Mouse (Mus musculus): ENCODE measurements at regions not wholly inside any gene's neighbourhood (a gene's known extent, or its start where the extent isn't known, plus 50 kb on each side); places are given as distances from the start of the nearest gene placed in this dataset.

- DNase-seq (ENCODE audit: low spot score) (no peak), ATAC-seq (no peak)
- H3K4me1 ChIP-seq (ENCODE audit: control insufficient read depth, insufficient read depth, low read length): no peaks in the 10 kb centered on the region
- no peak overlapping the region for H3K4me3 ChIP-seq (ENCODE audit: low read depth, low read length)
- 92% methylated on average over 5 of the region's 5 CpGs for WGBS
- no peaks in the 10 kb centered on the region for H3K27me3 ChIP-seq (replicated peaks; ENCODE audit: control insufficient read depth, insufficient read depth, low read length)
- H3K4me2 ChIP-seq (ENCODE audit: low read length): no peak overlapping the region
- H3K36me3 ChIP-seq (ENCODE audit: control insufficient read depth, insufficient read depth, low read length): no peaks in the 10 kb centered on the region
- no peaks in the 10 kb centered on the region for H3K9me3 ChIP-seq (replicated peaks; ENCODE audit: control insufficient read depth, low read length)
- no peak overlapping the region for H3K27ac ChIP-seq (ENCODE audit: low read depth, low read length)
- H3K9ac ChIP-seq (ENCODE audit: low read length): no peak overlapping the region
Observed at GRCm38 (mm10) chr13:37632835-37633440, 145.3 kb upstream of the Rreb1 start.

- Histone ChIP-seq H3K27me3 (replicated peaks; ENCODE audit: control insufficient read depth, insufficient read depth, low read length) (no peaks in the 10 kb centered on the region), H3K36me3 (ENCODE audit: control insufficient read depth, insufficient read depth, low read length) (no peaks in the 10 kb centered on the region), H3K4me1 (ENCODE audit: control insufficient read depth, insufficient read depth, low read length) (no peaks in the 10 kb centered on the region), H3K9me3 (replicated peaks; ENCODE audit: control insufficient read depth, low read length) (no peaks in the 10 kb centered on the region), H3K27ac (ENCODE audit: low read depth, low read length) (no peak overlapping the region), H3K9ac (ENCODE audit: low read length) (no peak overlapping the region), H3K4me2 (ENCODE audit: low read length) (no peak overlapping the region), H3K4me3 (ENCODE audit: low read depth, low read length) (no peak overlapping the region)
- ATAC-seq (no peak), DNase-seq (ENCODE audit: low spot score) (no peak)
- WGBS: 80% methylated on average over 4 of the region's 4 CpGs
Observed at GRCm38 (mm10) chr13:37636363-37636762, 141.8 kb upstream of the Rreb1 start.

GRCm38 (mm10) chr13:37637151-37637550, 141.0 kb upstream of the Rreb1 start:
- WGBS: 93% methylated on average over 10 of the region's 10 CpGs
- no peak for ATAC-seq

GRCm38 (mm10) chr13:37638071-37638511, 140.1 kb upstream of the Rreb1 start:
- no peak for ATAC-seq
- DNase-seq (ENCODE audit: low spot score): no peak
- Histone ChIP-seq H3K36me3 (ENCODE audit: control insufficient read depth, insufficient read depth, low read length) (no peaks in the 10 kb centered on the region), H3K4me1 (ENCODE audit: control insufficient read depth, insufficient read depth, low read length) (no peaks in the 10 kb centered on the region), H3K9ac (ENCODE audit: low read length) (no peak overlapping the region), H3K27ac (ENCODE audit: low read depth, low read length) (no peak overlapping the region), H3K9me3 (replicated peaks; ENCODE audit: control insufficient read depth, low read length) (no peaks in the 10 kb centered on the region), H3K4me2 (ENCODE audit: low read length) (no peak overlapping the region), H3K27me3 (replicated peaks; ENCODE audit: control insufficient read depth, insufficient read depth, low read length) (no peaks in the 10 kb centered on the region), H3K4me3 (ENCODE audit: low read depth, low read length) (no peak overlapping the region)
- 64% methylated on average over 8 of the region's 8 CpGs for WGBS

More at GRCm38 (mm10) chr13:37637151-37637550, 141.0 kb upstream of the Rreb1 start:
- Histone ChIP-seq H3K27ac (ENCODE audit: low read depth, low read length) (no peak overlapping the region), H3K4me1 (ENCODE audit: control insufficient read depth, insufficient read depth, low read length) (no peaks in the 10 kb centered on the region), H3K9me3 (replicated peaks; ENCODE audit: control insufficient read depth, low read length) (no peaks in the 10 kb centered on the region), H3K9ac (ENCODE audit: low read length) (no peak overlapping the region), H3K27me3 (replicated peaks; ENCODE audit: control insufficient read depth, insufficient read depth, low read length) (no peaks in the 10 kb centered on the region), H3K36me3 (ENCODE audit: control insufficient read depth, insufficient read depth, low read length) (no peaks in the 10 kb centered on the region), H3K4me2 (ENCODE audit: low read length) (no peak overlapping the region), H3K4me3 (ENCODE audit: low read depth, low read length) (no peak overlapping the region)
- no peak for DNase-seq (ENCODE audit: low spot score)

GRCm38 (mm10) chr13:37642410-37643093, 135.6 kb upstream of the Rreb1 start:
- H3K4me3 ChIP-seq (ENCODE audit: low read depth, low read length): no peak overlapping the region
- ATAC-seq: no peak
- H3K27me3 ChIP-seq (replicated peaks; ENCODE audit: control insufficient read depth, insufficient read depth, low read length): no peaks in the 10 kb centered on the region
- no peaks in the 10 kb centered on the region for H3K4me1 ChIP-seq (ENCODE audit: control insufficient read depth, insufficient read depth, low read length)
- no peak overlapping the region for H3K27ac ChIP-seq (ENCODE audit: low read depth, low read length)
- H3K9ac ChIP-seq (ENCODE audit: low read length): no peak overlapping the region
- no peak overlapping the region for H3K4me2 ChIP-seq (ENCODE audit: low read length)
- DNase-seq (ENCODE audit: low spot score): no peak
- H3K36me3 ChIP-seq (ENCODE audit: control insufficient read depth, insufficient read depth, low read length): no peaks in the 10 kb centered on the region
- 48% methylated on average over 13 of the region's 13 CpGs for WGBS
- no peaks in the 10 kb centered on the region for H3K9me3 ChIP-seq (replicated peaks; ENCODE audit: control insufficient read depth, low read length)

GRCm38 (mm10) chr13:37644751-37645181, 133.4 kb upstream of the Rreb1 start:
- Histone ChIP-seq H3K27ac (ENCODE audit: low read depth, low read length) (no peak overlapping the region), H3K27me3 (replicated peaks; ENCODE audit: control insufficient read depth, insufficient read depth, low read length) (no peaks in the 10 kb centered on the region), H3K9me3 (replicated peaks; ENCODE audit: control insufficient read depth, low read length) (no peaks in the 10 kb centered on the region), H3K9ac (ENCODE audit: low read length) (no peak overlapping the region), H3K4me3 (ENCODE audit: low read depth, low read length) (no peak overlapping the region), H3K4me2 (ENCODE audit: low read length) (no peak overlapping the region), H3K4me1 (ENCODE audit: control insufficient read depth, insufficient read depth, low read length) (no peaks in the 10 kb centered on the region), H3K36me3 (ENCODE audit: control insufficient read depth, insufficient read depth, low read length) (no peaks in the 10 kb centered on the region)
- 90% methylated on average over 8 of the region's 8 CpGs for WGBS
- ATAC-seq (no peak), DNase-seq (ENCODE audit: low spot score) (no peak)

GRCm38 (mm10) chr13:37649467-37650080, 128.6 kb upstream of the Rreb1 start:
- WGBS: 72% methylated on average over 9 of the region's 9 CpGs
- Histone ChIP-seq H3K9ac (ENCODE audit: low read length) (no peak overlapping the region), H3K36me3 (ENCODE audit: control insufficient read depth, insufficient read depth, low read length) (no peaks in the 10 kb centered on the region), H3K9me3 (replicated peaks; ENCODE audit: control insufficient read depth, low read length) (no peaks in the 10 kb centered on the region), H3K4me2 (ENCODE audit: low read length) (no peak overlapping the region), H3K4me1 (ENCODE audit: control insufficient read depth, insufficient read depth, low read length) (no peaks in the 10 kb centered on the region), H3K4me3 (ENCODE audit: low read depth, low read length) (no peak overlapping the region), H3K27ac (ENCODE audit: low read depth, low read length) (no peak overlapping the region), H3K27me3 (replicated peaks; ENCODE audit: control insufficient read depth, insufficient read depth, low read length) (no peaks in the 10 kb centered on the region)
- ATAC-seq: no peak
- DNase-seq (ENCODE audit: low spot score): no peak

GRCm38 (mm10) chr13:37651221-37651946, 126.8 kb upstream of the Rreb1 start:
- WGBS: 89% methylated on average over 10 of the region's 10 CpGs
- ATAC-seq (no peak), DNase-seq (ENCODE audit: low spot score) (no peak)
- H3K27ac ChIP-seq (ENCODE audit: low read depth, low read length): no peak overlapping the region
- no peaks in the 10 kb centered on the region for H3K9me3 ChIP-seq (replicated peaks; ENCODE audit: control insufficient read depth, low read length)
- no peaks in the 10 kb centered on the region for H3K36me3 ChIP-seq (ENCODE audit: control insufficient read depth, insufficient read depth, low read length)
- H3K4me3 ChIP-seq (ENCODE audit: low read depth, low read length): no peak overlapping the region
- H3K27me3 ChIP-seq (replicated peaks; ENCODE audit: control insufficient read depth, insufficient read depth, low read length): no peaks in the 10 kb centered on the region
- H3K4me2 ChIP-seq (ENCODE audit: low read length): no peak overlapping the region
- no peak overlapping the region for H3K9ac ChIP-seq (ENCODE audit: low read length)
- H3K4me1 ChIP-seq (ENCODE audit: control insufficient read depth, insufficient read depth, low read length): no peaks in the 10 kb centered on the region
